Mouse (Mus musculus) heart, embryonic 16.5 days (tissue): ENCODE data around the gene Lonp2. TPM values are rescaled to one million over a fixed set of nuclear protein-coding genes. Genes with fewer than 3 reads are reported as not detected.

Experiments
- ATAC-seq: fragments of 200-750 bp; cut with Nextera tagmentation; replicated peaks from 2 replicates; pipeline ENCODE4 v1.8.0; 2017; ENCODE audit warnings: moderate number of reproducible peaks; ENCODE audit not compliant: insufficient read depth, low FRiP score; ENCODE audit errors: extremely low read depth
- H3K27ac ChIP-seq: fragments of 300-500 bp; sonication (generic); 2 replicates; pipeline ENCODE4 v1.5.1; 2014; ENCODE audit warnings: mild to moderate bottlenecking, low read length, control low read depth, moderate library complexity
- H3K27me3 ChIP-seq: fragments of 300-500 bp; sonication (generic); 2 replicates; pipeline ENCODE4 v1.6.1; 2014; ENCODE audit warnings: low read length, mixed read lengths; ENCODE audit not compliant: control insufficient read depth, insufficient read depth
- H3K36me3 ChIP-seq: fragments of 300-500 bp; sonication (generic); 2 replicates; pipeline ENCODE4 v1.6.1; 2014; ENCODE audit not compliant: control insufficient read depth, insufficient read depth
- H3K4me1 ChIP-seq: fragments of 300-500 bp; sonication (generic); 2 replicates; pipeline ENCODE4 v1.6.1; 2014; ENCODE audit warnings: low read length, mixed read lengths; ENCODE audit not compliant: control insufficient read depth, insufficient read depth
- H3K4me2 ChIP-seq: fragments of 300-500 bp; sonication (generic); 2 replicates; pipeline ENCODE4 v1.6.1; 2014; ENCODE audit warnings: low read depth, mild to moderate bottlenecking, control low read depth, low read length
- H3K4me3 ChIP-seq: fragments of 300-500 bp; sonication (generic); 2 replicates; pipeline ENCODE4 v1.5.1; 2014; ENCODE audit warnings: mild to moderate bottlenecking, control low read depth, low read length
- H3K9ac ChIP-seq: fragments of 300-500 bp; sonication (generic); 2 replicates; pipeline ENCODE4 v1.6.1; 2014; ENCODE audit warnings: low read length, control low read depth
- H3K9me3 ChIP-seq: fragments of 300-500 bp; sonication (generic); replicated peaks from 2 replicates; pipeline ENCODE4 v1.6.1; 2016; ENCODE audit warnings: low read length; ENCODE audit not compliant: control insufficient read depth
- WGBS: fragments of 180-500 bp; shearing (Covaris S2); extraction: QIAGEN DNeasy Blood & Tissue Kit; methylation state at CpG from one replicate; pipeline ENCODE4 v1.1.7; 2014; 5-methylcytosine and 5-hydroxymethylcytosine counted together
- polyA plus RNA-seq: library from polyadenylated mRNA; unstranded; fragments of >200 nt; fragmentation: Nextera tagmentation; extraction: Ambion mirVana; gene quantifications from 2 replicates; pipeline ENCODE4 v1.2.1, GENCODE M21; 2015

Gene Lonp2
- polyA plus RNA-seq, 1 experiment from 2014 or later = 71.9 TPM

DNA sequence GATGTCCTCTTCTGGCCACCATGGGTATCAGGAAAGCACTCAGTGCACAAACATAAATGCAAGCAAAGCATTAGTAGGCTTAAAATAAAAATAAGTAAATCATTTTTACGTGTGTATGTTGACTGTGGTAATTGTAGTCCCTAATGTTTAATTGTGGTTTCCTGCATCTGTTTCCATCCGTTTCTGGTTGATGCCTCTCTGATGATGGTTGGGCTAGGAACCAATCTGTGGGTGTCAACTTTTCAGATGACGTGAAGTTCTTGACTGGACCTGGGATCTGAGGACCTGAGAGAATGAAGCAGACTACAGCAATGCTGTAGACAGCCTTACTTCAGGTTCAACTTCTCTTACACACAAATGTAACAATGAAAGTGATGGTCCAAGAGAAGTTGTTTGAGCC is 19.2 kb upstream of the Lonp2 start:
- WGBS = 62% methylated on average over 3 of the region's 3 CpGs
- ATAC-seq = no peak
- Histone ChIP-seq H3K4me3 (no peak overlapping the region), H3K27me3 (no peaks in the 10 kb centered on the region), H3K36me3 (no peaks in the 10 kb centered on the region), H3K4me2 (no peak overlapping the region), H3K4me1 (no peaks in the 10 kb centered on the region), H3K9me3 (no peaks in the 10 kb centered on the region), H3K9ac (no peak overlapping the region), H3K27ac (no peak overlapping the region)

GRCm38 (mm10) chr8:86613798-86614197 is 10.0 kb upstream of the Lonp2 start:
- no peaks in the 10 kb centered on the region for H3K36me3 ChIP-seq
- WGBS = 63% methylated on average over 2 of the region's 2 CpGs
- no peak for ATAC-seq
- no peak overlapping the region for H3K9ac ChIP-seq
- no peaks in the 10 kb centered on the region for H3K27me3 ChIP-seq
- no peaks in the 10 kb centered on the region for H3K4me1 ChIP-seq
- no peaks in the 10 kb centered on the region for H3K9me3 ChIP-seq
- H3K4me2 ChIP-seq = no peak overlapping the region
- H3K27ac ChIP-seq = no peak overlapping the region
- no peak overlapping the region for H3K4me3 ChIP-seq

DNA sequence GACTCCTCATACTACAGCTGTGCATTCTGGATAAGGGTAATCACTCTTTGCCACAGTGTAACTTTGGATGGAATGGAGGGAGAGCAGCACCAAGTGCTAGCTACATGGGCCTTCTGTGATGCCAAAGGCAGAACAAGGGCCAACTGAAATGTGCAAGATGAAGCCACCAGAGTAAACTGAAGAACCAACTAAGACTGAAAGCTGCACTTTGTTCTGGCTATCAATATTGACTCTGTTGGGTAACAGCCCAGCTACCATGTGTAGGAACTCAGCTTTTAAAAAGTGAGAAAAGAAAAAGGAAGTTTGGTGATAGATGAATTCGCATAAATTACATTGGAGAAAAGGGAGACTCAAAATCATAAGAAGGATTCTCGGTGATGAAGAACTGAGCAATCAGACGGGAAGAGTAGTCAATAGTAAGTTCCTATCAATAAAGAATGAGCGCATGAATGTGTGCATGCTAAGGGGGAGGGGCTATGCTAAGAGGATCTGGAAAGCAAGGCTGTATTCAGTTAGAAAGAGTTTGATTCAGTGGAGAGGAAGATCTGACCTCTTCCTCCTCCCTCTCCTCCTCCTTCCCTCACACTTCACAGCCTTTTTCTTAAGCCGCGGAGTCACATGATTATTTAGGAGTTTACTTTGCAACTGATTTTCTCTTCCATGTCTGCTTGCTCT is 8.6 kb upstream of the Lonp2 start:
- Histone ChIP-seq H3K9ac (no peak overlapping the region), H3K4me2 (no peak overlapping the region), H3K4me1 (no peaks in the 10 kb centered on the region), H3K4me3 (no peak overlapping the region), H3K27ac (no peak overlapping the region), H3K9me3 (no peaks in the 10 kb centered on the region), H3K36me3 (no peaks in the 10 kb centered on the region), H3K27me3 (no peaks in the 10 kb centered on the region)
- ATAC-seq = no peak
- WGBS = 88% methylated on average over 6 of the region's 6 CpGs

DNA sequence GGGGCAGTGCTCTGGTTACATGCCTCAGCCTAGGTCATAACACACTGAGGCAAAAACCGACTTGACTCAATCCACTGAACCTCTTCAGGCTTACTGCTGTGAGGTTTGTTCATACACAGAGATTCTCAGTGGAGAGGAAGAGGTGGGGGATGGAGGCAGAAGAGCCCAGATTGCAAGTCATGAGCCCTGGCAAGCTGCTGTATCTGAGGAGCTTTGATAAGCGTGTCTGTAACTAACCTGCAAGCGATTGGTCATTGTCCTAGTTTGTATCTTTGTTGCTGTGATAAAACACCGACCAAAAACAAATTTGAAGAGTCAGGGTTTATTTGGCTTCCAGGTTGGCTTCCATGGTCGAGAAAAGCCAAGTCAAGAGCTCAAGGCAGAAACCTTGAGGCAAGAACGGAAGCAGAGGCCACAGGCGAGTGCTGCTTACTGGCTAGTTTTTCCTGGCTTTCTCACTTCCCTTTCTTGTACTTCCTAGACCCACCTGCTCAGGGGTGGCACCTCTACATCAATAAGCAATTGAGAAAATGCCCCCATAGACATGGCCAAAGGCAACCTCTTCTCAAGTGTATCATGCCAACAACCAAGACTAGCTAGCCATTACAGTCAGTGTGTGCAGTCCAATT is 6.0 kb upstream of the Lonp2 start:
- H3K27me3 ChIP-seq = no peaks in the 10 kb centered on the region
- no peak overlapping the region for H3K9ac ChIP-seq
- 60% methylated on average over 7 of the region's 7 CpGs for WGBS
- no peaks in the 10 kb centered on the region for H3K9me3 ChIP-seq
- H3K27ac ChIP-seq = no peak overlapping the region
- no peaks in the 10 kb centered on the region for H3K36me3 ChIP-seq
- no peak overlapping the region for H3K4me2 ChIP-seq
- no peak overlapping the region for H3K4me3 ChIP-seq
- H3K4me1 ChIP-seq = no peaks in the 10 kb centered on the region
- no peak for ATAC-seq

GRCm38 (mm10) chr8:86623551-86623910 is 312 bp upstream of the Lonp2 start:
- H3K4me1 ChIP-seq = peaks cover 19% of the 10 kb centered on the region
- peak overlapping the region; percentile 79 for H3K9ac ChIP-seq
- H3K4me2 ChIP-seq = peak overlapping the region; percentile 77
- WGBS = 2% methylated on average over 12 of the region's 14 CpGs
- H3K9me3 ChIP-seq = no peaks in the 10 kb centered on the region
- H3K27ac ChIP-seq = peak overlapping the region; percentile 83
- no peaks in the 10 kb centered on the region for H3K36me3 ChIP-seq
- peak overlapping the region; percentile 98 for H3K4me3 ChIP-seq
- no peaks in the 10 kb centered on the region for H3K27me3 ChIP-seq
- no peak for ATAC-seq

DNA sequence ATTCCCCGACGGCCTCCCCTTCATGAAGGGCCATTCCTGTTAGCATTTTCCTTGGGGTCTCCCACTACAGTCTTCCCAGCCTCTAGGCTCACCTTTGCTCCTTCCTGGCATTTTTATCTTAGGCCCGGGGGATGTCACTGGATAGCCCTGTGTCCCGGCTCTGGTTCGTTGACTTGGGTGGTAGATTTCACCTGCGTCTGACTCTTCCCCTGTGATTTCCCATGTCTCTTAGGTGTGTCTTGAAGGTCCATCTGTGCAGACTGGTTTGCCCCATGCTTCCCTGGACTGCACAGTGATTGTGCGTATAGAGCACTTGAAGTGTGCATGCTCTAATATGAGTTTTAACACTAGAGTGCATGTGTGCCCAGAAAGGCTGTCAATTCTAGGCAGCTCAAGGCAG is 1.1 kb downstream of the Lonp2 start:
- 23% methylated on average over 7 of the region's 7 CpGs for WGBS
- Histone ChIP-seq H3K4me3 (peak overlapping the region; percentile 98), H3K27me3 (no peaks in the 10 kb centered on the region), H3K9me3 (no peaks in the 10 kb centered on the region), H3K9ac (peak overlapping the region; percentile 93), H3K4me1 (peaks cover 19% of the 10 kb centered on the region), H3K4me2 (peak overlapping the region; percentile 77), H3K27ac (no peak overlapping the region), H3K36me3 (no peaks in the 10 kb centered on the region)
- no peak for ATAC-seq

DNA sequence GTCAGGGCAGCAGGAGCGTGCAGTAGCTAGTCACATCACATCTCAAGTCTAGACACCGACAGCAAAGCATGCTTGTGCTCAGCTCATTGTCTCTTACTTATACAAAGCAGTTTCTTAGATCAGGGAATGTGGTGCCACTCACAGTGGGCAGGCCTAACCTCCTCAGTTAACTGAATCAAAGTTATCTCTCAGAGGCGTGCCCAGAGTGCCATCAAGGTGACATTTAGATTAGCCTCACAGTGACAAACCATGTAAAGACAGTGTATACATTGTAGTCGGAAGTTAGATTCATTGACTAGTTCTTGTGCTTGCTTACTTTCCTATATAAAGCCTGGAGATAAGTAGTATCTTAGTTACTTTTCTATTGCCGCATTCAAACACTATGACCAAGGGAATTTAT is 6.4 kb downstream of the Lonp2 start:
- Histone ChIP-seq H3K9me3 (no peaks in the 10 kb centered on the region), H3K4me1 (peaks cover 21% of the 10 kb centered on the region), H3K27ac (no peak overlapping the region), H3K9ac (no peak overlapping the region), H3K4me3 (no peak overlapping the region), H3K27me3 (no peaks in the 10 kb centered on the region), H3K36me3 (peaks cover 7% of the 10 kb centered on the region), H3K4me2 (no peak overlapping the region)
- no peak for ATAC-seq
- 54% methylated on average over 5 of the region's 5 CpGs for WGBS

GRCm38 (mm10) chr8:86631395-86631794 is 7.6 kb downstream of the Lonp2 start:
- Histone ChIP-seq H3K27ac (no peak overlapping the region), H3K9ac (no peak overlapping the region), H3K4me1 (peaks cover 12% of the 10 kb centered on the region), H3K27me3 (no peaks in the 10 kb centered on the region), H3K36me3 (peaks cover 10% of the 10 kb centered on the region), H3K9me3 (no peaks in the 10 kb centered on the region), H3K4me2 (no peak overlapping the region), H3K4me3 (no peak overlapping the region)
- no peak for ATAC-seq
- WGBS = 61% methylated on average over 4 of the region's 4 CpGs

DNA sequence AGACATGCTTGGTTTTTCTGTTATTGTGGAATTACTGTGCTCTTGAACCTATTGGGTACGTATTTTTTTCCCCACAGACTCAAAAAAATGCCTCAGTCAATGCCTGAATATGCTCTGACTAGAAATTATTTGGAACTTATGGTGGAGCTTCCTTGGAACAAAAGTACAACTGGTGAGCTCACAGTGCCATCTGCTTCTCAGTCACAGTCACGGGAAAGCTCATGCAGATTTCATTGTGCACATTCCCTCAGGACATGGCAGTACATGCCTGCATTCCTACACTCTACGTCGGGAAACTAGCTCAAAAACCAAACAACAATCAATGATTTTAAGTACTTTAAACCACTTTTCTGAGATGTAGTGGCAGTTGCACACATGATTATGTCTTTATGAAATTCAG is 14.0 kb downstream of the Lonp2 start:
- 89% methylated on average over 4 of the region's 4 CpGs for WGBS
- Histone ChIP-seq H3K27ac (no peak overlapping the region), H3K4me1 (no peaks in the 10 kb centered on the region), H3K4me2 (no peak overlapping the region), H3K27me3 (no peaks in the 10 kb centered on the region), H3K9ac (no peak overlapping the region), H3K4me3 (no peak overlapping the region), H3K9me3 (no peaks in the 10 kb centered on the region), H3K36me3 (peaks cover 39% of the 10 kb centered on the region)
- ATAC-seq = no peak
